Mouse (Mus musculus) ES-E14 (cell line): ENCODE data around the gene Cacng8. TPM values are rescaled to one million over a fixed set of nuclear protein-coding genes. Genes with fewer than 3 reads are reported as not detected.

Source experiments
- DNase-seq: peaks from one replicate; pipeline ENCODE4 v3.0.0-alpha.2; 2013; ENCODE audit warnings: low read depth, low spot score
- H3K27ac ChIP-seq: 2 replicates; pipeline ENCODE4 v1.5.1; 2012; ENCODE audit warnings: low read depth, mild to moderate bottlenecking, low read length, moderate library complexity, mixed read lengths; ENCODE audit not compliant: poor library complexity, insufficient read depth, severe bottlenecking
- H3K36me3 ChIP-seq: 2 replicates; pipeline ENCODE4 v1.6.1; 2012; ENCODE audit warnings: mild to moderate bottlenecking, low read length, moderate library complexity, mixed read lengths; ENCODE audit not compliant: control insufficient read depth, poor library complexity, insufficient read depth, severe bottlenecking
- H3K4me1 ChIP-seq, 2 experiments: fragments of 150-350 bp in 1 of 2; sonication (generic) in 1 of 2; 2 replicates each; pipeline ENCODE4 v1.6.1; 2012; ENCODE audit warnings: low read length in 2 of 2, mild to moderate bottlenecking in 1 of 2, mixed read lengths in 1 of 2; ENCODE audit not compliant: control insufficient read depth in 2 of 2, insufficient read depth in 2 of 2, poor library complexity in 1 of 2
- H3K4me3 ChIP-seq, 2 experiments: fragments of 150-350 bp in 1 of 2; sonication (generic) in 1 of 2; 2 replicates each; pipeline ENCODE4 v1.5.1; 2012; ENCODE audit warnings: low read length in 2 of 2, low read depth in 1 of 2, mild to moderate bottlenecking in 1 of 2, mixed read lengths in 1 of 2; ENCODE audit not compliant: insufficient read depth in 1 of 2, poor library complexity in 1 of 2, severe bottlenecking in 1 of 2
- H3K9ac ChIP-seq: 2 replicates; pipeline ENCODE4 v1.6.1; 2012; ENCODE audit warnings: low read depth, mild to moderate bottlenecking, low read length, mixed read lengths; ENCODE audit not compliant: poor library complexity, insufficient read depth, severe bottlenecking
- H3K9me3 ChIP-seq: fragments of 150-350 bp; sonication (generic); 2 replicates; pipeline ENCODE4 v1.6.1; 2012; ENCODE audit warnings: low read depth, mild to moderate bottlenecking, low read length; ENCODE audit not compliant: control insufficient read depth, insufficient read depth
- CHD2 ChIP-seq: IDR thresholded peaks from 2 replicates; pipeline ENCODE4 v1.6.1; 2014; ENCODE audit warnings: mild to moderate bottlenecking, low read depth, low read length, inconsistent platforms
- HCFC1 ChIP-seq: IDR thresholded peaks from 2 replicates; pipeline ENCODE4 v1.6.1; 2012; ENCODE audit warnings: low read length, inconsistent platforms, borderline replicate concordance; ENCODE audit not compliant: insufficient read depth
- MAFK ChIP-seq: IDR thresholded peaks from 2 replicates; pipeline ENCODE4 v1.6.1; 2014; ENCODE audit warnings: mild to moderate bottlenecking, low read depth, low read length, inconsistent platforms; ENCODE audit not compliant: insufficient read depth
- ZC3H11A ChIP-seq: IDR thresholded peaks from 2 replicates; pipeline ENCODE4 v1.6.1; 2012; ENCODE audit warnings: low read depth, mild to moderate bottlenecking, inconsistent platforms, low read length, borderline replicate concordance
- ZNF384 ChIP-seq: IDR thresholded peaks from 2 replicates; pipeline ENCODE4 v1.6.1; 2012; ENCODE audit warnings: low read depth, low read length, inconsistent platforms
- in situ Hi-C, 2 experiments: fragments of 600-800 bp; cut with MboI; formaldehyde crosslinking; loops; one replicate each; pipeline ENCODE4 v1.15.1; 2025; ENCODE audit warnings: low sequenced_read_pairs in 2 of 2, inconsistent platforms in 1 of 2; ENCODE audit not compliant: unreplicated experiment in 2 of 2
- total RNA-seq: library from RNA; depleted of rRNA; stranded (reverse); fragments of 300-350 nt; gene quantifications from 2 replicates; pipeline ENCODE4 v1.2.3, GENCODE M21; 2012; rRNA removed

Gene Cacng8
- total RNA-seq, 1 experiment = 7.8 TPM

DNA sequence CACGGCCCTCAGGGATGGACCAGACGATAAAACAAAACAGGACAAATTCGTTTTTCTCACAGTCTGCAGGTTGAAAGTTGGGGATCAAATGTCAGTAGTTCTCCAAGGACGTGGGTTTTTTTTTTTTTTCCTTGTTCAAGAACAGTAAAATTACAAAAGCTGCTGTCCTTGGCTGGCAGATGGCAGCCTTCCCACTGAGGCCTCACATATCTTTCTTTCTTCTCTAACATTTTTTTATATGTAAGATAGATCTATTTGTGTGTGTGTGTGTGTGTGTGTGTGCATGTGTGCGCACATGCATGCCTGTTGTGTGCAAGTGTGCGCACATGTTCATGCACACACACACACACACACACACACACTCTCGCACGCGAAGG, 67.3 kb downstream of the Cacng8 start:
- DNase-seq = no peak
- H3K9me3 ChIP-seq = no peaks in the 10 kb centered on the region
- in situ Hi-C loops = no loop called here
- no peaks in the 10 kb centered on the region for H3K36me3 ChIP-seq
- H3K9ac ChIP-seq = no peak overlapping the region
- no peak overlapping the region for H3K27ac ChIP-seq
- no peak overlapping the region for H3K4me3 ChIP-seq
- TF ChIP-seq ZC3H11A (no peak), CHD2 (no peak), ZNF384 (no peak)
- H3K4me1 ChIP-seq = no peaks in the 10 kb centered on the region

GRCm38 (mm10) chr7:3460261-3460660, 69.8 kb downstream of the Cacng8 start:
- TF ChIP-seq CHD2 (no peak), ZC3H11A (no peak), MAFK (no peak), ZNF384 (no peak), HCFC1 (no peak)
- Histone ChIP-seq H3K4me1 (no peaks in the 10 kb centered on the region), H3K36me3 (no peaks in the 10 kb centered on the region), H3K9ac (no peak overlapping the region), H3K27ac (no peak overlapping the region), H3K9me3 (no peaks in the 10 kb centered on the region), H3K4me3 (no peak overlapping the region)
- no peak for DNase-seq
- in situ Hi-C loops = no loop called here

DNA sequence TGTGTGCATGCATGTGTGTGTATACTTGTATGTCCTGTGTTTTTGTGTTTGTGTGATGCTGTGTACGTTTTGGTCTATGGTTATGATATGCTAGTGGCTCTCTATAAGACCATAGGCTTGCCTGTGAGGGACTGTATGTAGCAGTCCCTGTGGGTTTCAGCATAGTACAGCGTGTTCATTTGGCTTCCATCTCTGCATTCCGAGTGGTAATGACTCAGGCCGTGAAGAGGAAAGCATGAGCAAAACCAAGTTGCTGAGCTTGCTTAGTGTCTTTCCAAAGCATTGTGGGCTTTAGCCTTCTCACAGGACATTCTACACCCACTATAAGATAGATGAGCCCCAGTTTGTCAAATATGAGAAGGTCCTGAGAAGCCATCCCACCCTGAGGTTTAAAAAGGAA, 72.8 kb downstream of the Cacng8 start:
- H3K36me3 ChIP-seq = no peaks in the 10 kb centered on the region
- H3K4me1 ChIP-seq = no peaks in the 10 kb centered on the region
- no peak overlapping the region for H3K4me3 ChIP-seq
- no peak for TF ChIP-seq ZC3H11A
- TF ChIP-seq MAFK = no peak
- TF ChIP-seq HCFC1 = no peak
- no peak overlapping the region for H3K27ac ChIP-seq
- no peak overlapping the region for H3K9ac ChIP-seq
- in situ Hi-C loops = no loop called here
- DNase-seq = no peak
- no peaks in the 10 kb centered on the region for H3K9me3 ChIP-seq

Other genes starting within 250 kb of the Cacng8 start
- gene AU018091, start 221.5 kb upstream of the Cacng8 start, total RNA-seq = 198 and 373 TPM in 2 replicates
- gene Nlrp12, start 140.9 kb upstream of the Cacng8 start, total RNA-seq = 3.7 and 8.0 TPM in 2 replicates
- 80.8 and 84.1 TPM in 2 replicates for gene Myadm, start 101.6 kb upstream of the Cacng8 start, total RNA-seq
- gene Prkcg, start 101.5 kb upstream of the Cacng8 start, total RNA-seq = 6.6 and 7.3 TPM in 2 replicates
- gene Cacng7, start 57.7 kb upstream of the Cacng8 start, total RNA-seq = 14.4 and 16.0 TPM in 2 replicates
- 5.8 and 6.1 TPM in 2 replicates for gene Cacng6, start 33.5 kb downstream of the Cacng8 start, total RNA-seq
- gene Tarm1, start 111.9 kb downstream of the Cacng8 start, total RNA-seq = 0.85 and 1.6 TPM in 2 replicates
- gene Oscar, start 225.5 kb downstream of the Cacng8 start, total RNA-seq = 0.13 and 0.26 TPM in 2 replicates
- gene Ndufa3, start 226.7 kb downstream of the Cacng8 start, total RNA-seq = 236 and 303 TPM in 2 replicates
- 25.4 and 29.1 TPM in 2 replicates for gene Tfpt, start 239.2 kb downstream of the Cacng8 start, total RNA-seq
- gene Prpf31, start 239.3 kb downstream of the Cacng8 start, total RNA-seq = 109 and 137 TPM in 2 replicates